Mouse (Mus musculus) bone marrow, adult 2 months (tissue): Measurements from ENCODE around the gene Olfr874. TPM values are rescaled to one million over a fixed set of nuclear protein-coding genes. Genes with fewer than 3 reads are reported as not detected.
"Not testable (repeated sequence)": the region's sequence is repeated elsewhere in the genome, so short reads cannot be mapped to it uniquely, and the experiment has no call there.

Source experiments
- H3K27ac ChIP-seq: fragments of 200-500 bp; 2 replicates; pipeline ENCODE4 v1.5.1; 2012; ENCODE audit warnings: low read depth, mild to moderate bottlenecking, control low read depth, inconsistent platforms, low read length; ENCODE audit not compliant: control insufficient read depth, poor library complexity, insufficient read depth
- H3K4me1 ChIP-seq: fragments of 200-500 bp; 2 replicates; pipeline ENCODE4 v1.6.1; 2011; ENCODE audit warnings: low read length; ENCODE audit not compliant: control insufficient read depth, insufficient read depth
- H3K4me3 ChIP-seq: fragments of 200-500 bp; replicated peaks from 2 replicates; pipeline ENCODE3; 2011; ENCODE audit warnings: mild to moderate bottlenecking, low read depth, low read length, control low read depth; ENCODE audit not compliant: control insufficient read depth
- CTCF ChIP-seq: fragments of 200-500 bp; IDR thresholded peaks from 2 replicates; pipeline ENCODE4 v1.5.1; 2011; ENCODE audit warnings: low read length, control low read depth; ENCODE audit not compliant: control insufficient read depth, insufficient read depth
- POLR2A ChIP-seq: fragments of 200-500 bp; IDR thresholded peaks from 2 replicates; pipeline ENCODE4 v1.6.1; 2011; ENCODE audit warnings: low read depth, mild to moderate bottlenecking, control low read depth, low read length, borderline replicate concordance; ENCODE audit not compliant: control insufficient read depth
- WGBS: fragments of 180-500 bp; shearing (Covaris S2); methylation state at CpG from one replicate; pipeline ENCODE4 v1.1.7; 2018; 5-methylcytosine and 5-hydroxymethylcytosine counted together
- polyA plus RNA-seq: library from polyadenylated mRNA; stranded (reverse); fragments of >200 nt; gene quantifications from 2 replicates; pipeline ENCODE4 v1.2.4, GENCODE M21; 2011; ENCODE audit warnings: low replicate concordance; ENCODE audit not compliant: missing spikeins, insufficient read depth, insufficient read length

Gene Olfr874
- polyA plus RNA-seq, 1 experiment: not detected

DNA sequence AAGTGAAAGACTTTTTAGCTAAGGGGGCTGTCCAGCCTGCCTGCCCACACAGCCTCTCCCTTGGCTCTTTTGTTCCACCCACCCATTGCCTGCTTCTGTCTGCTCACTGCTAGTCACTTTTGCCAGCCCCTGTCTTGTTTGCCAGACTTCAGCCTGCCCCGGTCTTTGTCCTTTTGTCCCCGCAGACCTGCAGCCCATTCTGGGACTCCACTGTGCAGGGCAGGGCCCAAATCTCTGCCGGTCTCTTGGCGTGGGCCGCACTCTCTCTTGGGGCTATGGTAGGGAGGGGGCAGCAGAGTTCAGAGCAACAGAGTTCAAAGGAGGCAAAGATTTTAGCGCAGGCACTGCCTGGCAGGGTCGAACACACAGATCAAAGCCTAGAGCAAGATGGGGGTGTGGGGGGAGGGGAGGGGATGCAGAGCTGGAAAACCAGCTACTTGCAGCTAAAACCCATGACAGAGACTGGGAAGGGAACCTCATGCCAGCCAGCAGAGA, 37.9 kb downstream of the Olfr874 start:
- 29% methylated on average over 7 of the region's 7 CpGs for WGBS
- H3K4me3 ChIP-seq: no peak overlapping the region

GRCm38 (mm10) chr9:37783394-37784387, 38.8 kb downstream of the Olfr874 start:
- WGBS: 48% methylated on average over 11 of the region's 15 CpGs
- H3K27ac ChIP-seq, H3K4me1 ChIP-seq, H3K4me3 ChIP-seq: not testable (repeated sequence)

More for the DNA sequence above, 37.9 kb downstream of the Olfr874 start:
- no peaks in the 10 kb centered on the region for H3K4me1 ChIP-seq
- no peak overlapping the region for H3K27ac ChIP-seq
- no peak for TF ChIP-seq POLR2A
- TF ChIP-seq CTCF: no peak

- TF ChIP-seq CTCF (no peak), POLR2A (no peak)
- Histone ChIP-seq H3K4me1 (no peaks in the 10 kb centered on the region), H3K27ac (no peak overlapping the region), H3K4me3 (no peak overlapping the region)
- WGBS: 68% methylated on average over 2 of the region's 2 CpGs
These were observed 41.5 kb downstream of the Olfr874 start for GRCm38 (mm10) chr9:37786411-37786810.

Other genes with a start within 250 kb of the Olfr874 start
- 10.8 and 13.7 TPM in 2 replicates for gene Esam, start 217.0 kb upstream of the Olfr874 start, polyA plus RNA-seq
- gene Vsig2, start 205.9 kb upstream of the Olfr874 start, polyA plus RNA-seq: 4.0 and 12.2 TPM in 2 replicates
- 92.9 and 101 TPM in 2 replicates for gene Nrgn, start 192.2 kb upstream of the Olfr874 start, polyA plus RNA-seq
- gene Siae, start 189.4 kb upstream of the Olfr874 start, polyA plus RNA-seq: 1.9 and 7.2 TPM in 2 replicates
- 1.4 and 3.7 TPM in 2 replicates for gene Spa17, start 131.4 kb upstream of the Olfr874 start, polyA plus RNA-seq
- 17.4 and 49.2 TPM in 2 replicates for gene Tbrg1, start 87.8 kb upstream of the Olfr874 start, polyA plus RNA-seq
- not detected in 2 replicates for gene Panx3, start 75.9 kb upstream of the Olfr874 start, polyA plus RNA-seq
- 0.36 and 0.57 TPM in 2 replicates for gene Olfr160, start 28.9 kb upstream of the Olfr874 start, polyA plus RNA-seq
- not detected in 2 replicates for gene Olfr875, start 26.8 kb downstream of the Olfr874 start, polyA plus RNA-seq
- not detected in 2 replicates for gene Olfr876, start 57.9 kb downstream of the Olfr874 start, polyA plus RNA-seq
- gene Olfr877, start 109.2 kb downstream of the Olfr874 start, polyA plus RNA-seq: not detected in 2 replicates
- not detected in 2 replicates for gene Olfr145, start 151.6 kb downstream of the Olfr874 start, polyA plus RNA-seq
- gene Olfr878, start 172.7 kb downstream of the Olfr874 start, polyA plus RNA-seq: not detected in 2 replicates
- 0.35 TPM in 1 of 2 replicates, not detected in the other for gene Olfr881, start 246.7 kb downstream of the Olfr874 start, polyA plus RNA-seq